Mouse (Mus musculus) cerebellum, adult 2 months (tissue): ENCODE data around the gene Meis2.

ENCODE experiments used
- CTCF ChIP-seq: fragments of 200-500 bp; IDR thresholded peaks from 2 replicates; pipeline ENCODE4 v1.5.1; 2011; ENCODE audit warnings: low read depth, mild to moderate bottlenecking, control low read depth, low read length, moderate library complexity, borderline replicate concordance; ENCODE audit not compliant: insufficient read depth
- POLR2A ChIP-seq: fragments of 200-500 bp; IDR thresholded peaks from 2 replicates; pipeline ENCODE4 v1.6.1; 2011; ENCODE audit warnings: low read length, control low read depth, borderline replicate concordance; ENCODE audit not compliant: insufficient read depth

DNA sequence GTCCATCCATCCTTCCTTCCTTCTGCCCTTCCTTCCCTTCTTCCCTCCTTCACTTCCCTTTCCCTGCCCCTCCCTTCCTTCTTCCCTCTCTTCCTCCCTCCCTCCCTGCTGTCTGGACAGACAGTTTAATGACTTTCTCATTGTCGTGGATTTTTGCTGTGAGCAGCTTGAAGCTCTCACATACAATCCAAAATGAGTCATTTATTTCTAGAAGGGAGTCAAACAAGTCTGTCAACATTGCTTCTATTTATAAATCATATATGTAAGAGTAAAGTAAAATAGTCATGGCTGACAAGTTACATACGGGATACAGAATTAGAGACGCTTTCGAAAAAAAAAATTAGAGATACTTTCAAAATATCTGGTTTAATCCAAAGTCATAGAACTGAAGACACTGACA is 43.7 kb downstream of the Meis2 start:
- TF ChIP-seq CTCF: no peak
- no peak for TF ChIP-seq POLR2A
